In genomic region chr1:111355435-111355834, GRCm38 (mm10) we compare ENCODE assay signal across 24 mouse cellular contexts.
DNase-seq lines count a peak whose midpoint lies in the region; ATAC-seq lines count a peak whose summit lies in the region.
"Had no signal": no experiment of that assay in that cellular context is flagged by ENCODE, and none has a peak within 500 bp of the region (broad histone marks: within the 10 kb centered on the region; RNA-seq: fewer than 3 reads in every experiment).

No protein-coding gene starts in this region.

- WGBS in forebrain, embryonic 13.5 days: 60% methylated on average over 1 of the region's 1 CpGs
- 86% methylated on average over 1 of the region's 1 CpGs for WGBS in forebrain, embryonic 12.5 days
- WGBS in hindbrain, embryonic 16.5 days: 63% methylated on average over 1 of the region's 1 CpGs
- 79% methylated on average over 1 of the region's 1 CpGs for WGBS in hindbrain, embryonic 11.5 days
- WGBS in neural tube, embryonic 14.5 days: 57% methylated on average over 1 of the region's 1 CpGs
- 58% methylated on average over 1 of the region's 1 CpGs for WGBS in neural tube, embryonic 15.5 days

- no peaks in the 10 kb centered on the region for H3K9me3 ChIP-seq in forebrain, embryonic 13.5 days (replicated peaks)
- no peaks in the 10 kb centered on the region for H3K9me3 ChIP-seq in forebrain, embryonic 12.5 days
- H3K9me3 ChIP-seq in hindbrain, embryonic 16.5 days (ENCODE audit: control insufficient read depth, low read length): no peaks in the 10 kb centered on the region
- H3K9me3 ChIP-seq in hindbrain, embryonic 11.5 days (ENCODE audit: control insufficient read depth, low read length): no peaks in the 10 kb centered on the region
- no peaks in the 10 kb centered on the region for H3K9me3 ChIP-seq in neural tube, embryonic 14.5 days (ENCODE audit: control insufficient read depth, low read length)
- H3K9me3 ChIP-seq in neural tube, embryonic 15.5 days (replicated peaks): no peaks in the 10 kb centered on the region
- H3K9me3 ChIP-seq: embryonic facial prominence, embryonic 12.5 days; heart, embryonic 12.5 days; kidney, embryonic 15.5 days; limb, embryonic 12.5 days; liver, embryonic 15.5 days had no signal

- ATAC-seq in forebrain, embryonic 13.5 days: 0 out of 2 replicates have a peak, but pooled peaks have one; percentile 16
- ATAC-seq in forebrain, embryonic 12.5 days (ENCODE audit: low FRiP score): no peak
- peak; percentile 58; the same call in 1 of the 2 replicates for ATAC-seq in hindbrain, embryonic 16.5 days
- no peak for ATAC-seq in hindbrain, embryonic 11.5 days (ENCODE audit: low FRiP score)
- ATAC-seq in neural tube, embryonic 14.5 days (ENCODE audit: low read depth): peak; percentile 77; the same call in 1 of the 2 replicates
- ATAC-seq in neural tube, embryonic 15.5 days (ENCODE audit: low FRiP score): no peak; the same call in 1 of the 2 replicates
- ATAC-seq: Patski had no signal

- H3K4me3 ChIP-seq in forebrain, embryonic 13.5 days: no peak overlapping the region
- no peak overlapping the region for H3K4me3 ChIP-seq in forebrain, embryonic 12.5 days (replicated peaks)
- H3K4me3 ChIP-seq in hindbrain, embryonic 16.5 days (ENCODE audit: low read length): no peak overlapping the region
- H3K4me3 ChIP-seq in hindbrain, embryonic 11.5 days (ENCODE audit: low read depth, low read length): no peak overlapping the region
- no peak overlapping the region for H3K4me3 ChIP-seq in neural tube, embryonic 14.5 days (ENCODE audit: low read depth, low read length)
- H3K4me3 ChIP-seq in neural tube, embryonic 15.5 days (replicated peaks): no peak overlapping the region
- H3K4me3 ChIP-seq: embryonic facial prominence, embryonic 12.5 days; heart, adult 2 months; heart, embryonic 12.5 days; kidney, embryonic 15.5 days; limb, embryonic 12.5 days; liver, embryonic 15.5 days had no signal

- no peak overlapping the region for H3K27ac ChIP-seq in forebrain, embryonic 13.5 days
- no peak overlapping the region for H3K27ac ChIP-seq in forebrain, embryonic 12.5 days
- H3K27ac ChIP-seq in hindbrain, embryonic 16.5 days (ENCODE audit: low read depth, low read length): no peak overlapping the region
- H3K27ac ChIP-seq in hindbrain, embryonic 11.5 days (ENCODE audit: low read depth, low read length): no peak overlapping the region
- no peak overlapping the region for H3K27ac ChIP-seq in neural tube, embryonic 14.5 days (ENCODE audit: low read depth, low read length)
- H3K27ac ChIP-seq in neural tube, embryonic 15.5 days (replicated peaks): no peak overlapping the region
- H3K27ac ChIP-seq: embryonic facial prominence, embryonic 12.5 days; heart, adult 2 months; kidney, embryonic 15.5 days; limb, embryonic 12.5 days; liver, embryonic 15.5 days had no signal

- no peak for DNase-seq in hindbrain, embryonic 11.5 days (ENCODE audit: low spot score)
- DNase-seq in adrenal gland, postnatal 25 days: no peak
- DNase-seq: adrenal gland, postnatal 14 days; cerebellum, adult 2 months; embryo, embryonic 11 days; heart, adult 2 months; heart, postnatal 4 days; kidney, adult 18-20 months; kidney, postnatal 25 days; lung, embryonic 14.5 days; lung, postnatal 14 days; thymus, adult 2 months; thymus, postnatal 36 days had no signal

- peaks cover 3% of the 10 kb centered on the region; the same call in 1 of the 2 replicates for H3K4me1 ChIP-seq in forebrain, embryonic 13.5 days
- H3K4me1 ChIP-seq in forebrain, embryonic 12.5 days: no peaks in the 10 kb centered on the region
- no peaks in the 10 kb centered on the region for H3K4me1 ChIP-seq in hindbrain, embryonic 16.5 days (ENCODE audit: control insufficient read depth, insufficient read depth, low read depth, low read length)
- no peaks in the 10 kb centered on the region for H3K4me1 ChIP-seq in hindbrain, embryonic 11.5 days (replicated peaks; ENCODE audit: control insufficient read depth, insufficient read depth, low read length)
- H3K4me1 ChIP-seq in neural tube, embryonic 14.5 days (ENCODE audit: control insufficient read depth, insufficient read depth, low read length): no peaks in the 10 kb centered on the region
- H3K4me1 ChIP-seq in neural tube, embryonic 15.5 days: no peaks in the 10 kb centered on the region
- H3K4me1 ChIP-seq: embryonic facial prominence, embryonic 12.5 days; heart, embryonic 12.5 days; kidney, embryonic 15.5 days; limb, embryonic 12.5 days; liver, embryonic 15.5 days had no signal

- H3K9ac ChIP-seq in forebrain, embryonic 13.5 days: no peak overlapping the region
- H3K9ac ChIP-seq in forebrain, embryonic 12.5 days: no peak overlapping the region
- H3K9ac ChIP-seq in hindbrain, embryonic 16.5 days (ENCODE audit: low read depth, low read length): no peak overlapping the region
- no peak overlapping the region for H3K9ac ChIP-seq in hindbrain, embryonic 11.5 days (ENCODE audit: low read depth, low read length)
- no peak overlapping the region for H3K9ac ChIP-seq in neural tube, embryonic 14.5 days (replicated peaks; ENCODE audit: low read depth, low read length)
- no peak overlapping the region for H3K9ac ChIP-seq in neural tube, embryonic 15.5 days (replicated peaks)
- H3K9ac ChIP-seq: embryonic facial prominence, embryonic 12.5 days; heart, embryonic 12.5 days; kidney, embryonic 15.5 days; limb, embryonic 12.5 days; liver, embryonic 15.5 days; lung, embryonic 14.5 days had no signal

- H3K36me3 ChIP-seq in forebrain, embryonic 13.5 days (ENCODE audit: poor library complexity, severe bottlenecking): no peaks in the 10 kb centered on the region
- H3K36me3 ChIP-seq in forebrain, embryonic 12.5 days (replicated peaks): no peaks in the 10 kb centered on the region
- no peaks in the 10 kb centered on the region for H3K36me3 ChIP-seq in hindbrain, embryonic 16.5 days (ENCODE audit: control insufficient read depth, insufficient read depth, low read length)
- H3K36me3 ChIP-seq in hindbrain, embryonic 11.5 days (ENCODE audit: control insufficient read depth, insufficient read depth, low read length): no peaks in the 10 kb centered on the region
- H3K36me3 ChIP-seq in neural tube, embryonic 14.5 days (ENCODE audit: control insufficient read depth, insufficient read depth, low read length): no peaks in the 10 kb centered on the region
- H3K36me3 ChIP-seq in neural tube, embryonic 15.5 days: no peaks in the 10 kb centered on the region
- H3K36me3 ChIP-seq: embryonic facial prominence, embryonic 12.5 days; heart, embryonic 12.5 days; kidney, embryonic 15.5 days; limb, embryonic 12.5 days; liver, embryonic 15.5 days had no signal

- no peak overlapping the region for H3K4me2 ChIP-seq in forebrain, embryonic 13.5 days
- no peak overlapping the region for H3K4me2 ChIP-seq in forebrain, embryonic 12.5 days
- no peak overlapping the region for H3K4me2 ChIP-seq in hindbrain, embryonic 16.5 days (ENCODE audit: low read length)
- H3K4me2 ChIP-seq in hindbrain, embryonic 11.5 days (replicated peaks; ENCODE audit: low read depth, low read length): no peak overlapping the region
- no peak overlapping the region for H3K4me2 ChIP-seq in neural tube, embryonic 14.5 days (ENCODE audit: low read depth, low read length)
- H3K4me2 ChIP-seq in neural tube, embryonic 15.5 days: no peak overlapping the region
- H3K4me2 ChIP-seq: embryonic facial prominence, embryonic 12.5 days; heart, embryonic 12.5 days; kidney, embryonic 15.5 days; limb, embryonic 12.5 days; liver, embryonic 15.5 days; lung, embryonic 14.5 days had no signal

- no peaks in the 10 kb centered on the region for H3K27me3 ChIP-seq in forebrain, embryonic 13.5 days
- no peaks in the 10 kb centered on the region for H3K27me3 ChIP-seq in forebrain, embryonic 12.5 days
- H3K27me3 ChIP-seq in hindbrain, embryonic 16.5 days (replicated peaks; ENCODE audit: control insufficient read depth, insufficient read depth, low read length): no peaks in the 10 kb centered on the region
- H3K27me3 ChIP-seq in hindbrain, embryonic 11.5 days (ENCODE audit: control insufficient read depth, insufficient read depth, low read length): no peaks in the 10 kb centered on the region
- no peaks in the 10 kb centered on the region for H3K27me3 ChIP-seq in neural tube, embryonic 14.5 days (ENCODE audit: control insufficient read depth, insufficient read depth, low read length)
- H3K27me3 ChIP-seq in neural tube, embryonic 15.5 days (replicated peaks): no peaks in the 10 kb centered on the region
- H3K27me3 ChIP-seq: embryonic facial prominence, embryonic 12.5 days; heart, embryonic 12.5 days; kidney, embryonic 15.5 days; limb, embryonic 12.5 days; liver, embryonic 15.5 days; Patski had no signal

Comparison
In these comparisons a context has a peak if more than half of its experiments do, and no peak if none do; other contexts are left out.
1. ATAC-seq: peak in forebrain, embryonic 13.5 days (single experiment), hindbrain, embryonic 16.5 days (single experiment) and neural tube, embryonic 14.5 days (single experiment); none in forebrain, embryonic 12.5 days (single experiment), hindbrain, embryonic 11.5 days (single experiment) and neural tube, embryonic 15.5 days (single experiment).